22 mouse cellular contexts compared by ENCODE assay signal in genomic region chr5:36248022-36248421, GRCm38 (mm10). TPM values are rescaled to one million over a fixed set of nuclear protein-coding genes. Genes with fewer than 3 reads are reported as not detected.
DNase-seq lines count a peak whose midpoint lies in the region; ATAC-seq and TF ChIP-seq lines count a peak whose summit lies in the region.
"Had no signal": no experiment of that assay in that cellular context is flagged by ENCODE, and none has a peak within 500 bp of the region (broad histone marks: within the 10 kb centered on the region; RNA-seq: fewer than 3 reads in every experiment).

No protein-coding gene starts in this region.

- H3K27me3 ChIP-seq in lung, postnatal 0 days (replicated peaks; ENCODE audit: insufficient read depth, low read length) = no peaks in the 10 kb centered on the region
- H3K27me3 ChIP-seq in hindbrain, embryonic 12.5 days = no peaks in the 10 kb centered on the region
- H3K27me3 ChIP-seq: embryonic facial prominence, embryonic 12.5 days; forebrain, embryonic 13.5 days; forebrain, embryonic 15.5 days had no signal

- H3K4me2 ChIP-seq in lung, postnatal 0 days (replicated peaks; ENCODE audit: low read depth, low read length) = no peak overlapping the region
- H3K4me2 ChIP-seq in hindbrain, embryonic 12.5 days (replicated peaks) = no peak overlapping the region
- H3K4me2 ChIP-seq: embryonic facial prominence, embryonic 12.5 days; forebrain, embryonic 13.5 days; forebrain, embryonic 15.5 days had no signal

- ATAC-seq in lung, postnatal 0 days = peak; percentile 73
- ATAC-seq in hindbrain, embryonic 12.5 days (ENCODE audit: low FRiP score) = no peak
- ATAC-seq: forebrain, embryonic 13.5 days; forebrain, embryonic 15.5 days; forebrain, postnatal 0 days had no signal

- H3K4me1 ChIP-seq in lung, postnatal 0 days (ENCODE audit: insufficient read depth, low read depth, low read length) = no peaks in the 10 kb centered on the region
- H3K4me1 ChIP-seq in hindbrain, embryonic 12.5 days = peaks cover 4% of the 10 kb centered on the region; the same call in 1 of the 2 replicates
- H3K4me1 ChIP-seq: embryonic facial prominence, embryonic 12.5 days had no signal

- WGBS in lung, postnatal 0 days = 57% methylated on average over 3 of the region's 3 CpGs
- WGBS in hindbrain, embryonic 12.5 days = 90% methylated on average over 3 of the region's 3 CpGs

- no peaks in the 10 kb centered on the region for H3K9me3 ChIP-seq in lung, postnatal 0 days (ENCODE audit: low read length)
- H3K9me3 ChIP-seq in hindbrain, embryonic 12.5 days (replicated peaks) = no peaks in the 10 kb centered on the region
- H3K9me3 ChIP-seq: embryonic facial prominence, embryonic 10.5 days; embryonic facial prominence, embryonic 12.5 days; forebrain, embryonic 13.5 days; forebrain, embryonic 15.5 days; G1E had no signal

- no peak for TF ChIP-seq CTCF in lung, postnatal 0 days (IDR thresholded peaks at IDR 0.05)

- no peak overlapping the region for H3K27ac ChIP-seq in lung, postnatal 0 days (ENCODE audit: low read length)
- no peak overlapping the region for H3K27ac ChIP-seq in hindbrain, embryonic 12.5 days
- H3K27ac ChIP-seq: embryonic facial prominence, embryonic 10.5 days; embryonic facial prominence, embryonic 12.5 days; forebrain, embryonic 13.5 days; forebrain, embryonic 15.5 days had no signal

- peak; percentile 74 for TF ChIP-seq EP300 in lung, postnatal 0 days (IDR thresholded peaks at IDR 0.05)

- H3K4me3 ChIP-seq in lung, postnatal 0 days (ENCODE audit: low read depth, low read length) = no peak overlapping the region
- no peak overlapping the region for H3K4me3 ChIP-seq in hindbrain, embryonic 12.5 days
- H3K4me3 ChIP-seq: embryonic facial prominence, embryonic 10.5 days; embryonic facial prominence, embryonic 12.5 days; forebrain, embryonic 13.5 days; forebrain, embryonic 15.5 days had no signal

- peak; percentile 34 for DNase-seq in lung, postnatal 0 days (ENCODE audit: low spot score)
- no peak for DNase-seq in lung, postnatal 4 days
- DNase-seq in lung, postnatal 36 days = peak; percentile 21
- no peak for DNase-seq in lung, adult 18-20 months
- DNase-seq in brain, adult 2 months (ENCODE audit: low read depth, low spot score) = peak; percentile 21
- DNase-seq in Muller cell, postnatal 12 days (ENCODE audit: inconsistent ontology term) = no peak
- DNase-seq: adrenal gland, adult 2 months; adrenal gland, postnatal 10 days; adrenal gland, postnatal 25 days; cerebellum, adult 11-12 months; cerebellum, adult 2 months; cerebellum, adult 9-10 months; cerebellum, postnatal 10 days; cerebellum, postnatal 25 days; forebrain, postnatal 0 days had no signal

- H3K36me3 ChIP-seq in lung, postnatal 0 days (ENCODE audit: insufficient read depth, low read length) = no peaks in the 10 kb centered on the region
- no peaks in the 10 kb centered on the region for H3K36me3 ChIP-seq in hindbrain, embryonic 12.5 days
- H3K36me3 ChIP-seq: embryonic facial prominence, embryonic 10.5 days; embryonic facial prominence, embryonic 12.5 days; forebrain, embryonic 15.5 days; G1E had no signal

- no peak overlapping the region for H3K9ac ChIP-seq in lung, postnatal 0 days (replicated peaks; ENCODE audit: low read depth)
- H3K9ac ChIP-seq in hindbrain, embryonic 12.5 days = no peak overlapping the region
- H3K9ac ChIP-seq: embryonic facial prominence, embryonic 12.5 days; forebrain, embryonic 13.5 days; forebrain, embryonic 15.5 days; forebrain, postnatal 0 days had no signal

RNA-seq across cellular contexts. Expression of gene Psapl1, which starts 44.2 kb away (rescaled TPM):
- 0.93 and 1.0 TPM in 2 replicates for polyA plus RNA-seq in lung, postnatal 0 days (2015; fragmentation: Nextera tagmentation; extraction: Ambion mirVana)
- polyA plus RNA-seq in hindbrain, embryonic 12.5 days (2016; fragmentation: Nextera tagmentation; extraction: Ambion mirVana) = 0.08 TPM in 1 of 2 replicates, not detected in the other
- polyA plus RNA-seq: adrenal gland, adult 2 months; cerebellum, adult 2 months; cortical plate, adult 2 months; forebrain, postnatal 0 days; G1E had no signal

Comparison
In these comparisons a context has a peak if more than half of its experiments do, and no peak if none do; other contexts are left out.
1. DNase-seq: peak in lung, postnatal 0 days (single experiment), lung, postnatal 36 days (single experiment) and brain, adult 2 months (single experiment); none in lung, postnatal 4 days (0 of 2), lung, adult 18-20 months (0 of 2) and Muller cell, postnatal 12 days (single experiment).